ENCODE assay signal across 17 mouse cellular contexts in the genomic region with DNA sequence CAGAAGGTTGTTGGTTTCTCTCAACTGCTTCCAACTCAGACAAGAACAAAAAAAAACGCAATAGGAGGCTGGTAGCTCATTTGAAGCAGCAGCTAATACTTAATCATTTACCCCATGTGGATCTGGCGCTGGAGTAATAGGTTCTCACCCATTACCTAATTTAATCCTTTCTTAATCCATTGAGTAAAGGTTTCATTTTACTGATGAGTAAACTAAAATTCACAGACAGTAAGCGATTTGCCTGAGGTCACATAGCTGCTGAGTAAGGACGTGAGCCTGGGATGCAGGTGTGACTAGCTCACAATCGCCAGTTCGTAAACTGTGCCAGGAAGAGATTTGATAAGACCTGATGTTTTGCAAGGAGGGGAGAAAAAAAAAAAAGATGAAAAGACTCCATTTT. TPM values are rescaled to one million over a fixed set of nuclear protein-coding genes. Genes with fewer than 3 reads are reported as not detected.
DNase-seq lines count a peak whose midpoint lies in the region; ATAC-seq and TF ChIP-seq lines count a peak whose summit lies in the region.
"Had no signal": no experiment of that assay in that cellular context is flagged by ENCODE, and none has a peak within 500 bp of the region (broad histone marks: within the 10 kb centered on the region; RNA-seq: fewer than 3 reads in every experiment).

No protein-coding gene starts in this region.

- intact Hi-C loops in left cerebral cortex, postnatal 14 days (cut with DNase I), result no loop called here

- DNase-seq in embryonic facial prominence, embryonic 14.5 days (ENCODE audit: low spot score), result peak; percentile 9
- DNase-seq in embryonic facial prominence, embryonic 10.5 days (ENCODE audit: low spot score), result no peak
- peak; percentile 45 to 61 for DNase-seq in kidney, adult 8-10 months
- peak; percentile 33 for DNase-seq in liver, adult 2 months (ENCODE audit: extremely low read depth, low read depth, low spot score)
- no peak for DNase-seq in liver
- DNase-seq in left cerebral cortex, postnatal 14 days (ENCODE audit: low spot score in 2 of 2), result no peak
- DNase-seq: adrenal gland, adult 2 months; adrenal gland, postnatal 25 days; cerebellum, adult 18-20 months; cerebellum, postnatal 10 days; gastrocnemius, postnatal 10 days had no signal

- no peak for TF ChIP-seq CTCF in liver, adult 2 months (IDR thresholded peaks at IDR 0.05; ENCODE audit: low read depth, low read length)

- H3K9ac ChIP-seq in embryonic facial prominence, embryonic 14.5 days (ENCODE audit: low read depth, low read length), result no peak overlapping the region
- H3K9ac ChIP-seq in kidney, embryonic 16.5 days (replicated peaks; ENCODE audit: low read length), result no peak overlapping the region
- no peak overlapping the region for H3K9ac ChIP-seq in liver, adult 2 months (ENCODE audit: low read depth, low read length)
- H3K9ac ChIP-seq: forebrain, embryonic 12.5 days; heart, embryonic 12.5 days; hindbrain, embryonic 15.5 days had no signal

- H3K4me2 ChIP-seq in embryonic facial prominence, embryonic 14.5 days (ENCODE audit: low read depth, low read length), result no peak overlapping the region
- H3K4me2 ChIP-seq in kidney, embryonic 16.5 days (replicated peaks; ENCODE audit: low read depth, low read length), result no peak overlapping the region
- H3K4me2 ChIP-seq: forebrain, embryonic 12.5 days; heart, embryonic 12.5 days; hindbrain, embryonic 15.5 days had no signal

- no peaks in the 10 kb centered on the region for H3K27me3 ChIP-seq in embryonic facial prominence, embryonic 14.5 days (replicated peaks; ENCODE audit: control insufficient read depth, insufficient read depth, low read length)
- no peaks in the 10 kb centered on the region for H3K27me3 ChIP-seq in embryonic facial prominence, embryonic 10.5 days (replicated peaks; ENCODE audit: low read depth, poor library complexity, severe bottlenecking)
- no peaks in the 10 kb centered on the region for H3K27me3 ChIP-seq in kidney, embryonic 16.5 days (ENCODE audit: insufficient read depth, low read length)
- H3K27me3 ChIP-seq in liver, adult 2 months (ENCODE audit: control insufficient read depth, insufficient read depth, low read length), result no peaks in the 10 kb centered on the region
- H3K27me3 ChIP-seq: forebrain, embryonic 12.5 days; heart, embryonic 12.5 days; hindbrain, embryonic 15.5 days had no signal

- TF ChIP-seq POLR2A in liver, adult 2 months (IDR thresholded peaks at IDR 0.05; ENCODE audit: extremely low read depth, insufficient read depth, low read length), result no peak

- no peak overlapping the region for H3K4me3 ChIP-seq in embryonic facial prominence, embryonic 14.5 days (ENCODE audit: low read depth, low read length)
- H3K4me3 ChIP-seq in embryonic facial prominence, embryonic 10.5 days, result no peak overlapping the region
- H3K4me3 ChIP-seq in kidney, embryonic 16.5 days (ENCODE audit: low read length), result no peak overlapping the region
- no peak overlapping the region for H3K4me3 ChIP-seq in liver, adult 2 months (ENCODE audit: insufficient read depth, low read depth, low read length)
- H3K4me3 ChIP-seq: forebrain, embryonic 12.5 days; heart, embryonic 12.5 days; hindbrain, embryonic 10.5 days; hindbrain, embryonic 15.5 days had no signal

- H3K27ac ChIP-seq in embryonic facial prominence, embryonic 14.5 days (replicated peaks; ENCODE audit: low read depth, low read length), result no peak overlapping the region
- H3K27ac ChIP-seq in embryonic facial prominence, embryonic 10.5 days (replicated peaks), result no peak overlapping the region
- H3K27ac ChIP-seq in kidney, embryonic 16.5 days (ENCODE audit: low read length), result no peak overlapping the region
- H3K27ac ChIP-seq in liver, adult 2 months (replicated peaks; ENCODE audit: insufficient read depth, low read depth, low read length), result no peak overlapping the region
- H3K27ac ChIP-seq: forebrain, embryonic 12.5 days; hindbrain, embryonic 10.5 days; hindbrain, embryonic 15.5 days had no signal

- no peaks in the 10 kb centered on the region for H3K9me3 ChIP-seq in embryonic facial prominence, embryonic 14.5 days (ENCODE audit: control insufficient read depth, low read length)
- no peaks in the 10 kb centered on the region for H3K9me3 ChIP-seq in embryonic facial prominence, embryonic 10.5 days
- no peaks in the 10 kb centered on the region; the same call in 1 of the 2 replicates for H3K9me3 ChIP-seq in kidney, embryonic 16.5 days (ENCODE audit: low read length)
- H3K9me3 ChIP-seq: forebrain, embryonic 12.5 days; heart, embryonic 12.5 days; hindbrain, embryonic 10.5 days; hindbrain, embryonic 15.5 days had no signal

- WGBS in embryonic facial prominence, embryonic 14.5 days, result 62% methylated on average over 6 of the region's 6 CpGs
- WGBS in embryonic facial prominence, embryonic 10.5 days, result 77% methylated on average over 6 of the region's 6 CpGs
- 65% methylated on average over 6 of the region's 6 CpGs for WGBS in kidney, embryonic 16.5 days
- WGBS in liver, adult 2 months, result 41% methylated on average over 6 of the region's 6 CpGs

- H3K36me3 ChIP-seq in embryonic facial prominence, embryonic 14.5 days (ENCODE audit: control insufficient read depth, insufficient read depth, low read length), result no peaks in the 10 kb centered on the region
- H3K36me3 ChIP-seq in embryonic facial prominence, embryonic 10.5 days (replicated peaks), result no peaks in the 10 kb centered on the region
- H3K36me3 ChIP-seq in kidney, embryonic 16.5 days (ENCODE audit: insufficient read depth, low read length), result no peaks in the 10 kb centered on the region
- H3K36me3 ChIP-seq in liver, adult 2 months (ENCODE audit: control insufficient read depth, insufficient read depth, low read length), result no peaks in the 10 kb centered on the region
- H3K36me3 ChIP-seq: forebrain, embryonic 12.5 days; heart, embryonic 12.5 days; hindbrain, embryonic 10.5 days; hindbrain, embryonic 15.5 days had no signal

- no peak for ATAC-seq in embryonic facial prominence, embryonic 14.5 days (ENCODE audit: low read depth)
- no peak for ATAC-seq in kidney, embryonic 16.5 days (ENCODE audit: low FRiP score, low TSS enrichment)
- ATAC-seq: forebrain, embryonic 16.5 days had no signal

- H3K79me2 ChIP-seq in liver, adult 2 months (ENCODE audit: control insufficient read depth, insufficient read depth, low read length), result no peaks in the 10 kb centered on the region

- H3K4me1 ChIP-seq in embryonic facial prominence, embryonic 14.5 days (ENCODE audit: control insufficient read depth, insufficient read depth, low read length), result no peaks in the 10 kb centered on the region
- peaks cover 1% of the 10 kb centered on the region; the same call in 1 of the 2 replicates for H3K4me1 ChIP-seq in embryonic facial prominence, embryonic 10.5 days
- no peaks in the 10 kb centered on the region for H3K4me1 ChIP-seq in kidney, embryonic 16.5 days (ENCODE audit: insufficient read depth, low read length)
- H3K4me1 ChIP-seq in liver, adult 2 months (ENCODE audit: control insufficient read depth, insufficient read depth, low read length), result no peaks in the 10 kb centered on the region
- H3K4me1 ChIP-seq: forebrain, embryonic 12.5 days; heart, embryonic 12.5 days; hindbrain, embryonic 15.5 days had no signal

RNA-seq across cellular contexts. Expression of gene Ap4e1, which starts 31.1 kb away (rescaled TPM):
- polyA plus RNA-seq in embryonic facial prominence, embryonic 14.5 days (2014; fragmentation: Nextera tagmentation; extraction: Ambion mirVana), result 9.6 TPM in 2 replicates
- polyA plus RNA-seq in embryonic facial prominence, embryonic 10.5 days (2016; fragmentation: Nextera tagmentation; extraction: Ambion mirVana), result 12.4 and 12.9 TPM in 2 replicates
- polyA plus RNA-seq in kidney, embryonic 16.5 days (2015; fragmentation: Nextera tagmentation; extraction: Ambion mirVana), result 10.0 and 11.6 TPM in 2 replicates
- 6.0 and 6.3 TPM in 2 replicates for total RNA-seq in liver, adult 2 months (2014; rRNA removed)
- polyA plus RNA-seq in liver, adult 2 months (2012; rRNA removed), result 0.87 and 1.3 TPM in 2 replicates
- 10 to 100 TPM; 11.9 to 12.4 TPM for total RNA-seq in left cerebral cortex, postnatal 14 days (2021)

RNA-seq across cellular contexts. Expression of gene Sppl2a, which starts 44.4 kb away (rescaled TPM):
- polyA plus RNA-seq in embryonic facial prominence, embryonic 14.5 days (2014; fragmentation: Nextera tagmentation; extraction: Ambion mirVana), result 64.5 and 71.9 TPM in 2 replicates
- 28.5 and 28.7 TPM in 2 replicates for polyA plus RNA-seq in embryonic facial prominence, embryonic 10.5 days (2016; fragmentation: Nextera tagmentation; extraction: Ambion mirVana)
- 41.3 and 43.3 TPM in 2 replicates for polyA plus RNA-seq in kidney, embryonic 16.5 days (2015; fragmentation: Nextera tagmentation; extraction: Ambion mirVana)
- 158 and 174 TPM in 2 replicates for total RNA-seq in liver, adult 2 months (2014; rRNA removed)
- polyA plus RNA-seq in liver, adult 2 months (2012; rRNA removed), result 33.3 and 37.6 TPM in 2 replicates
- total RNA-seq in left cerebral cortex, postnatal 14 days (2021), result 10 to 100 TPM; 28.8 to 29.9 TPM

Comparison
In these comparisons a context has a peak if more than half of its experiments do, and no peak if none do; other contexts are left out.
1. DNase-seq: peak in embryonic facial prominence, embryonic 14.5 days (single experiment), kidney, adult 8-10 months (2 of 2) and liver, adult 2 months (single experiment); none in embryonic facial prominence, embryonic 10.5 days (single experiment), liver (single experiment) and left cerebral cortex, postnatal 14 days (0 of 2).